Mouse (Mus musculus) heart, postnatal 10 days (tissue): ENCODE measurements around the gene Ppil6. TPM values are rescaled to one million over a fixed set of nuclear protein-coding genes. Genes with fewer than 3 reads are reported as not detected.

ENCODE experiments used
- DNase-seq, 2 experiments: peaks; one replicate each; pipeline ENCODE4 v3.0.0; 2021
- intact Hi-C: fragments of 180-260 bp; cut with DNase I; formaldehyde crosslinking; loops from one replicate; pipeline ENCODE4 v1.15.1; 2025
- total RNA-seq, 2 experiments: library from RNA; stranded (reverse); gene quantifications; 2 replicates each; pipeline ENCODE4 v1.2.3; 2021

The Ppil6 gene
- total RNA-seq, 2 experiments from 2014 or later: 2.8 to 3.4 TPM

DNA sequence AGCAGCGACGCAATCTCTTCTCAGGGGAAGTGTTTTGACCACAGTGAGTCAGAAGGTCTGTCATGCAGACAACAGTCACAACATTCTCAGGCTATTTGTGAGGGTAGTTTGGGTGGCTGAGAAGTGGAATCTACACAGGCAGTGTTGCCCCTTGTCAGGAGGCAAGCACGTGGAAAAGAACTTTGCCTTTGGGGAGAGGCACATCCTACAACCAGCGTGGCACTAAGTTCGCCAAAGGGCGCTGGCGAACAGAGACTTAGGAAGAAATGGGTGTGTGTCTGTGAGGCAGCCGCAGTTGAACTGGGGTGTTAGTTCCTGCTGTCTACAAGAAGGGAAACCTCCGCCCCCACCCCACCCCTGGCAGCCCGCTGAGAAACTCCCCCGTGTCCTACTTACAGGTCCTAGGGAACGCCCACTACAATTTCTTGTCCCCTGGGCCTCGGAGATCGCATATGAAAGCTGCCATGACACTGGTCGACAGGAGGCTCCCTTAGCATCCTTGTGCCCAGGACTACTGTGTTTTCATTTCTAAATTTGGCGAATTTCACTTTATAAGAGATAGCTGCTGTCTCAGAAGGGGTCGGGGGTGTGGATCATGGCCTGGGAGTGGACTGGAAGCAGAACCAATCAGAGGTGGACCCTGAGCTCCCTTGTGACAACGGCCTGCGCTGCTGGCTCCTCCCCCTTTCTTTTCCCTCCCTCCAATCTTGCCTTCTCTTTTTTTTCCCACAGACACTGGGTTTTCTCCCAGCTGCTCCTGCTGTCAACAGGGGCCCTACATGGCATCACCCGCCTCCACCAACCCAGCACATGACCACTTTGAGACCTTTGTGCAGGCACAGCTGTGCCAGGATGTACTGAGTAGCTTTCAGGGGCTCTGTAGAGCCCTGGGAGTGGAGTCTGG lies 12.7 kb upstream of the Ppil6 start:
- intact Hi-C loops: no loop called here
- peak; percentile 82 to 84 for DNase-seq

DNA sequence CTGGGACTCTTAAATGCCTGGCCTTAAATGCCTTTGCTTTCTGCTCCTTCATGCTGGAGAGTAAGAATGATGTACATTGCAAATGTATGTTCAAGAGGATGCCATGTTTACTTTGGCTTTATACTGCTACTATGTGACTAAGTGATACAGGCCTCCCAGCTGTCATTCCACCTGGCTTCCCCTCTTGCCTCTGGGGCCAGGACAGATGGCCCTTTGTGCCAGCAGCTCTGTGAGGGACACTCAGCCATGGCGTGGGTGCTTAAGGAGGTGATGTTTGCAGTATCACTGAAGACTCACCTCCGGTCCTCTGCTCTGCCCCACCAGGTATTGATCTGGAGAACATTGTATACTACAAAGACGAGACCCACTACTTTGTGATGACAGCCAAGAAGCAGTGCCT lies 10.3 kb upstream of the Ppil6 start:
- intact Hi-C loops: no loop called here
- no peak for DNase-seq

DNA sequence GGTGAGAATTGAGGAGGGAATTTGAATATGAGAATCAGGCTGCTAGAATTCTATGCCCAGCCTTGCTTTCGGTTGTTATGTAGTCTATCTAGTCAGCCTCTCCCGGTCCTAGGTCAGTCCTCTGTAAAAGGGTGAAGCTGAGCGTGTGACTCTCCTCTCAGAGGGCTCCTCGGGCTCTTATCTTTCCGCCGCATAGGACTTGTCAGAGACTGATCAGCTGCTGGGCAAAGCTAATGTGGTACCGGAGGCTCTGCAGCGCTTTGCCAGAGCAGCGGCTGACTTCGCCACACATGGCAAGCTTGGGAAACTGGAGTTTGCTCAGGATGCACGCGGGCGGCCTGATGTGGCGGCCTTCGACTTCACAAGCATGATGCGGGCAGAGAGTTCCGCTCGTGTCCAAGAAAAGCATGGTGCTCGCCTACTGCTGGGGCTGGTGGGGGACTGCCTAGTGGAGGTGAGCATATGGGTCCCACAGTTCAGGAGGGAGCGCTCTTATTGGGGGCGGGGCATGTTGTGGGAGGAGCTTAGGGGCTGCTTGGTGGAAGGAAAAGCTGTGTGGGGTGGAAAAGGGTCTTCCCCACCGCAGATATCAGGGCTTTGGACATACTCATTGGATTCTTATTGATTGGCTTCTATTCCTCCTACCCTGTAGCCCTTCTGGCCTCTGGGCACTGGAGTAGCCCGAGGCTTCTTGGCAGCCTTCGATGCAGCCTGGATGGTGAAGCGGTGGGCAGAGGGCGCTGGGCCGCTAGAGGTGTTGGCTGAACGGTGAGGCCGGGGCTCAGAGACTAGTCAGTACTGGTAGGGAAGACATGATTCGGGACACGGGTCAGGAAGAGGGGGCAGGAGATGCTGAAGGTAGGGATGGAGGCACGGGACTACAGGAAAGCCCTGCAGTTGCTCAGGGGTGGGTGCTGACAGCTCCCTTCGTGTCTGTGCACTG lies 9.0 kb upstream of the Ppil6 start:
- intact Hi-C loops: no loop called here
- peak in 1 of 2 experiments; percentile 25 for DNase-seq

DNA sequence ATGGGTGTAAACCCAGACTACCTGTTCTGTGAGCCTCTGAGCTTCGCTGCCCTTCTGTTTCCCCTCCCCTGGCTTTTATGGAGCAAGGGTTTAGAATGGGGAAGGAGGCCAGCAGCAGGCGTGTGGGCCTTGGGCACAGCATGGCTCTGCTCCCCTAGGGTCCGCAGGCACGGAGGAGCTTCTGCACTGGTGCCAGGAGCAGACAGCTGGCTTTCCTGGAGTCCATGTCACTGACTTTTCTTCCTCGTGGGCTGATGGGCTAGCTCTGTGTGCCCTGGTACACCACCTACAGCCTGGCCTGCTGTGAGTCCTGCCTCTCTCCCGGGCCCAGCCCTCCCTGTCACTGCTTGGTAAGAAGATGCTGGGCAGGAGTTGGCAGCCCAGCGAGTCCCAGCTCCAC lies 7.8 kb upstream of the Ppil6 start:
- intact Hi-C loops: no loop called here
- no peak for DNase-seq

DNA sequence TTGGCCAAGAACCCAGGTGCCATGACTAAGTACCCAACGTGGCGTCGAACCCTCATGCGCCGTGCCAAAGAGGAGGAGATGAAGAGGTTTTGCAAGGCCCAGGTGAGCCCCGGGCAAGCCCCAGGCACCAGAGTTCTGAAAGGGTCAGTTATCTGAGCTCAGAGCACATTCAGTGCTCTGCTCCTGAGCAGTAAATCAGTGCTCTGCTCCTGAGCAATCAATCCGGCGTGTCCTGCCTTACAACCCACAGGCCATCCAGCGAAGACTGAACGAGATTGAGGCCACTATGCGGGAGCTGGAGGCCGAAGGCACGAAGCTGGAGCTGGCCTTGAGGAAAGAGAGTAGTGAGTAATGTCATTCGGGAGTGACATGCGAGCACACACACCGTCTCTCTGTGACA lies 4.5 kb upstream of the Ppil6 start:
- no peak for DNase-seq
- intact Hi-C loops: no loop called here

DNA sequence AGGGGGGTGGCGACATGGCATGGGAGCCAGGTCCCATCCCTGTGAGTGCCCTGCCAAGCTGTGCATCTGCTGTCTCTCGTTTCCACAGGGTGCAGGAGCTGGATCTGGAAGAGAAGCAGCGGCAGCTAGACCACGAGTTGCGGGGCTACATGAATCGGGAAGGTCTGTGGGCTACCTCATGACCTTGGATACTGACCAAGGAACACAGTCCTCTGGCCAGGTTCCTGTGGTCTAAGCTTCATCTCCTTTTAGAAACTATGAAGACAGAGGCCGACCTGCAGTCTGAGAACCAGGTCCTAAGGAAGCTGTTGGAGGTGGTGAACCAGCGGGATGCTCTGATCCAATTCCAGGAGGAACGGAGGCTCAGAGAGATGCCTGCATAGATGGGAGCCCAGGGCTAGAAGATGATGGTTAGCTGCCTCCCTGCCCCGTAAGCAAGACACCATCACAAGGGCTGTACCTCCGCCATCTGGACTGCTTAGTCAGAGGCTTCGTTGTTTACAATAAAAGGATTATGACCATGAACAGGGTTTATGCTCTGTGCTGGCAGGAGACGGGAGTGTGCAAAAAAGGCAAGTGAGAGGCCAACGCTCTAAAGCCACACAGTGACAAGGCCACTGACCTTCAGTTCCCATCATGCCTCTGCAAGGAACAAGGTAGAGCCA lies 3.6 kb upstream of the Ppil6 start:
- no peak for DNase-seq
- intact Hi-C loops: no loop called here

DNA sequence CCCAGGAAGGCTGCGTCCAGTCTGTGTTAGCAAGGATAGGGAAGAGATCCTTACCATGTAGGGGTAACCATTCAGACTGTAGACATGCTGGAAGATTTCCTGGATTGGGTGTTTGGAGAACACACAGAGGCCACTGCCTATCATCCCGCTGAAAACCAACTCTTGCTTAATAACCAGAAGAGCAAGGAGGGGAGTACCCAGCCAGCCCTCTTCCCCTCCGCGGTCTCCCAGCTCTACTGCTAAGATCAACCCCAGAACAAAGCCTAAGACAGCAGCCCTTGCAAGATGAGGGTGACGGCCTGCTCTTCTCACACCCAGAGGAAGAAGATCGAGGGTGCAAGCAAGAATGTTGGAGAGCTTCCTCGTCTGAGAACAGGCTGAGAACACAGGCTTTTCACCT lies 1.4 kb upstream of the Ppil6 start:
- no peak for DNase-seq
- intact Hi-C loops: no loop called here

DNA sequence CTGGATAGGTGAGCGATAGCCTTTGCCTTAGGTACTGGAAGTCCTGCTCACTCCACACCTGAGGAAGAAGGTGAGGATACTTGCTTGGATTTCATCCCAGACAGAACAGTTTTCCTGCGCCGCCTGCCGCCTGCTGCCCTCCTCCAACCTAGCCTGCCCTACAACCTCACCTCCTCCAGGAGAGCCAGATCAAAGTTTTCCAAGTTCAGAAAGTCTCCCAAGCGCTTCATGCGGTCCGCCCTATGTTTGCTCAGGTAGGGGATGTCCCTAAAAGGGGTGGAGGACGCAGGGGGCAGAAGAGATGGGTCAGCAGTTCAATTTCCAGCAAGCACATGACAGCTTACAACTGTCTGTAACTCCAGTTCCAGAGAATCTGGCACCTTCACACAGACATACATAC lies 945 bp upstream of the Ppil6 start:
- intact Hi-C loops: no loop called here
- DNase-seq: peak; percentile 26 to 31

DNA sequence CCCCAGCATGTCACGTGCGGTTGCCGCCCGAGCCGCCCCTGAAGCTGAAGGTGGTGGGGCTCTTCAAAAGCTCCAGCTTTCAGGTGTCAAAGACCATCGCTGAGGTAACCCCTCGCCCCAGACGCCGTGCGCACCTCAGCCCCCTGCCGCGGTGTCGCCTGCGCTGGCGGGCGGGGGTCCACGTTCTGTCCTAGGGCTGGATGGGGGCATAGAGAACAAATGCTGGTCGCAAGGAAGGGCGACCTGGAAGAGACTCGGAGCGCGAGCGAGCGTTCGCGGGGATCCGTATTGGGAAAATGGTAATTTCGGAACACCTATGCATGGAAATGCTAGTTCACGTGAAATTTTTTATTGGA lies 257 bp downstream of the Ppil6 start:
- no peak for DNase-seq
- intact Hi-C loops: no loop called here

DNA sequence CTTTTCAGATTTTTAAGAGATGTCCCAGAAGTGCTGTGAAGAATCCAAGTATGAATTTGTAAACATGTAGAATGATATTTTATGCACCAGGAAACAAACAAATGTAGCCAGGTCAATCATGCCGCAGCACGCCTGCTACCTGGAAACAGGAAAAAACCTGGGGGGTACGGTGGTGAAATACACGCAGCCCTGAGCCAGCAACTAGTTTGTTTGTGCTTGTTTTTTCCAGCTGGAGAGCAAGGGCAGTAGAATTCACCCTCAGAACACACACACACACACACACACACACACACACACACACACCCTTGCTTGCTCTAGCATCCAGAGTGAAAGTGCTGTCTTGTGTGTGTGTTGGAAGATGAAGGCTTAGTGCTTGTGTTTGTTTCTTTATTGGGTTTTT lies 872 bp downstream of the Ppil6 start:
- no peak for DNase-seq
- intact Hi-C loops: no loop called here

DNA sequence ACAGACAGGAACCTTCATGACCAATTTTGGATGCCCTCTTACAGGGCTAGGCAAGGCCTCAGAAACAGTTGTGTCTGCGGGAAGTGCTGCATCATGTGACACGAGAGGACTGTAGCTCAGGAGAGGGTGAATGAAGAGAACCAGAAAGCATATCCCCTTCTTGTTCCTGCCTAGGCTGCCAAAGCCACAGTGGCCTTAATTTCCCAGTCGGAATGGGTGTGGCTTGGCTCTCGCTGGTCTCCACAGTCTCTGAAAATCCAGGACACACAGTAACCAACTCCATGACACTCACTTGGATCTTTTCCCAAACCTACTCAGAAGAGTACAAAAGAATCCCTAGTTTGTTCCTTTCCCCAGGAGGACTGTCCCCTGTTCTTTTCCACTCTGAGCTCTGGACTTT lies 10.7 kb downstream of the Ppil6 start:
- intact Hi-C loops: loop anchor here (10.0 kb wide), 2 partner anchors 66 to 196 kb away; partner anchors contain the start of genes Ak9 and Fig4
- DNase-seq: peak; percentile 69 to 72

DNA sequence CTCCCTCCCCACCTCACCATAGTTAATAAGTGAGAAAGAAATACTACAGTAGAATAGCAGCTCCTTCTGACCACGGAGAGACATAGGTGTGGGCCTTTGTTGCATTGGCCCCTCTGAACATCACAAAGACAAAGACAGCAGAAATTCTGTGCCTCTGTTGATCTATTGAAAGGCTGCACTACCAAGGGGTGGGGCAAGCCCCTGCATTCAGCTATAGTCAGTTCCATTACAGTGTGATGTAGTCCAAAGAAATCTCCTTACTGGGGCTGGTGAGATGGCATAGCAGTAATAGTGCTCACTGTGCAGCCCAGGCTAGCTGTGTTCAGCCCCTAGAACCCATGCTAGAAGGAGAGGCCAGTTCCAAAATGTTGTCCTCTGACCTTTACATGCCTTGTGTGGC lies 14.8 kb downstream of the Ppil6 start:
- intact Hi-C loops: loop anchor here (1.0 to 10.0 kb wide), 3 partner anchors 70 to 501 kb away; partner anchors contain the start of genes Ak9 and Fig4
- no peak for DNase-seq

DNA sequence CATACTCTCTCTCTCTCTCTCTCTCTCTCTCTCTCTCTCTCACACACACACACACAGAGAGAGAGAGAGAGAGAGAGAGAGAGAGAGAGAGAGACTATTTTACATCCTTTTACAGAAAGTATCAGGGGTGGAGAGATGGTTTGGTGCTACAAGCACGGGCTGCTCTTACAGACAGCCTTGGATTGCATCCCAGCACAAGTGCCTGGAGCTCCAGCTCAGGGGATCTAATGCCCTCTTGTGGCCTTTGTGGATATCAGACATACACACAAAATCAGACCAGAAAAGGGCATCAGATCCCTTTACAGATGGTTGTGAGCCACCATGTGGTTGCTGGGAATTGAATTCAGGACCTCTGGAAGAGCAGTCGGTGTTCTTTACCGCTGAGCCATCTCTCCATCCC lies 15.2 kb downstream of the Ppil6 start:
- peak; percentile 85 for DNase-seq
- intact Hi-C loops: loop anchor here (1.0 to 10.0 kb wide), 3 partner anchors 71 to 501 kb away; partner anchors contain the start of genes Ak9 and Fig4

DNA sequence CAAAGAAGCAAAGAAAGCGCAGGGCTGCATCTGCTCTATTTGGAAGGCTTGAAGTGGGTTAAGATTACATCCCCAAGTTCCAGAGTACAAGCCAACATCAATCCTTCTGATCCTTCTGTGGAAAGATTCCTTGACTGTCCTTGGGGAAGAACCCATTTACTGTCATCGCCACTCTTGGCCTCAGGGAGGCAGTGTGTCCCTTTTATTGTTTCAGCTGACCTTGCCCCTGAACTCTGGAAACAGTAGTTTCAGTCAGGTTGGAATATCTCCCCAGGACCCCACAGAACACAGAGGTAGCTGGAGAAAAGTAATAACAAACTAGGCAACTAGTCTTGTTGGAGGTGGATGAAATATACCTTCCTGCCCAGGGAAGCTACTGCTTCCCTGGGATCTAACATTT lies 18.9 kb downstream of the Ppil6 start:
- peak; percentile 41 to 52 for DNase-seq
- intact Hi-C loops: loop anchor here (10.0 kb wide), 2 partner anchors 74 to 204 kb away; partner anchors contain the start of genes Ak9 and Fig4

DNA sequence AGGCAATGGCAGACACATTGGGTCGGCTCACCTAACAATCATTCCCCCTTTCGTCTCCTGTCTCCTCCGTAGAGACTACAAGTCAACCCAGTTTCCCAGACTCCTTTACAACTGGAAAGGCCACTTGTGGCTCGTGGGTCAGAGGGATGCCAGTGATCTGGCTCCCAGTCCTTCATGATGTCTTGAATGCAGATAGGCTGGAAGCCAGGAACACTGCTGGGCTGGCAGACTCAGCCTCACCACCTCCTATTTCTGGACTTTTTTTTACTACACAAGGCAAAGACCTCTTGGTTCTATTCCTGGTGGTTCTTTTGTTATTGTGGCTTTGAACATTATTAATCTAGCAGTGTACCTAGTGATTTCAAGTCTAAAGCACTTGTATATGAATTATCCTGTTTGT lies 24.1 kb downstream of the Ppil6 start:
- peak; percentile 25 to 27 for DNase-seq
- intact Hi-C loops: loop anchor here (5.0 kb wide), 1 partner anchor 783 kb away; no protein-coding TSS in a partner anchor

DNA sequence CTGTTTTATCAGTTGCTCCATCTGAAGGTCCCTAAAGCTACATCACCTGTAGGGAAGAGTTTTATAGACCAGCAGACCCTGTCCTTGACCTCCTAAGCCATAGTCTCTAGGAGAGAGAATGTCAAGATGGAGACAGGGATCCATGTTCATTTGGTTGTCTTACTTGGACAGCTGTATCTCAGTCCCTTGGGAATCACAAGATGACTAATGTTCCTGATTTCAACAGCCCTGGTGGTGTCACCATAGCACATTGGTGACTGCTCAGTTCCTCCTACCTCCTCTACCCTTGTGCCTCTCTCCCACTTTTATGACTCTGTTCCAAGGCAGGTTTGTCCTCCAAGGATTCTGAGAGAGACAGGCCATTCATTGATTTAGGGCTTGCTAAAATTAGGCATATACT lies 24.7 kb downstream of the Ppil6 start:
- no peak for DNase-seq
- intact Hi-C loops: loop anchor here (5.0 kb wide), 2 partner anchors 292 to 782 kb away; partner anchors contain the start of genes Cep57l1 and Sesn1

DNA sequence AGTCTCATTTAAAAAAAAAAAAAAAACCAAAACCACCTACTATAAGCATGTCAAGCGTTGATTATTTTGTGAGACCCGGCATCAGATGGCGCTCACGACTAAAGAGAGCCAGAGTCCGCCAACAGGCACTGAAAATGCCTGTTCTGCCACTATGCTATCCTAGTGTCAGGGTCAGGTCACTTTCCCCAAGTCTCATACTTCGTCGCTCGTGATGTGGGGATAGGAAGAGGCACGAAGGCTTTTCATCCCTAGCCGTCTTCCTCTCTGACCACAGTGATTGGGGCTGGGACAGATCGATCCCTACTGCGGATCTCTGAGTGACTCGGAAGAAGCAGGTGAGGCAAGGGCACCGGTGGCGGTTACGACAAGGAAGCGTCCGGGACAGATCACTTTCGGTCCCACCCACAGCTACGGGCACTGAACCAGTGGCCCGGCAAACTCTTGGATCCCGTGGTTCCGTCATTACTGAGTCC lies 28.3 kb downstream of the Ppil6 start:
- DNase-seq: peak; percentile 84 to 86
- intact Hi-C loops: loop anchor here (1.0 to 5.0 kb wide), 3 partner anchors 160 to 289 kb away; partner anchors contain the start of genes Cep57l1 and Sesn1

DNA sequence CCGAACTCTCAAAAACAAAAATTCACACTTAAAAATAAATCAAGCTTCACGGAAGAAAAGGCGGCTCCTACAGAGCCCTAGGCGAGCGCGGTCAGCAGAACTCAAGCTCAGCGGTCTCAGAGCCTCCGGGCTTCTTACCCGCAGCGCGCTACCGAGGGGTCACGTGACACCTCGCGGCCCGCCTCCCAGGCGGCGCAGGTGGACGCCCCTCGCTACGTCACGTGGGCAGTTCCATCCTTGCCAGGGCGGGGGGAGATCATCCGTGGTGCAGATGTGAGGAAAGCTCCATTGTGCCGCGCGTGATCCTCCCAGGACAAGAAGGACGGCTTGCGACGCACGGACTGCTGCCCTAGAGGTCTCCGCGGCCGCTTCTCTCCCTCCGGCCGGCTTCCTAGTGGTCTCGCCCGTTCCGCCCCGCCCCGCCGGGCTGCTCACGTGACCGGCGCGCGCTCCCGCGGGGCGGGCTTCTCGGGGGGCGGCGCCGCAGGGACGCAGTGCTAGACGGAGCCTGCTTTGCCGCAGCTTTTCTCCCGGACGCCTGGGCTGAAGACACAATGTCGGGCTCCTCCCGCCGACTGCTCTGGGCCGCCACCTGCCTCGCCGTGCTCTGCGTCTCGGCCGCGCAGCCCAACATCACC lies 28.9 kb downstream of the Ppil6 start, which contains the start of gene Cd164:
TSS of gene Cd164 (plus strand) at position 434 of the 638 bp plus-strand sequence.
- peak; percentile 94 for DNase-seq
- intact Hi-C loops: loop anchor here (1.0 to 5.0 kb wide), 3 partner anchors 159 to 288 kb away; partner anchors contain the start of genes Cep57l1 and Sesn1

DNA sequence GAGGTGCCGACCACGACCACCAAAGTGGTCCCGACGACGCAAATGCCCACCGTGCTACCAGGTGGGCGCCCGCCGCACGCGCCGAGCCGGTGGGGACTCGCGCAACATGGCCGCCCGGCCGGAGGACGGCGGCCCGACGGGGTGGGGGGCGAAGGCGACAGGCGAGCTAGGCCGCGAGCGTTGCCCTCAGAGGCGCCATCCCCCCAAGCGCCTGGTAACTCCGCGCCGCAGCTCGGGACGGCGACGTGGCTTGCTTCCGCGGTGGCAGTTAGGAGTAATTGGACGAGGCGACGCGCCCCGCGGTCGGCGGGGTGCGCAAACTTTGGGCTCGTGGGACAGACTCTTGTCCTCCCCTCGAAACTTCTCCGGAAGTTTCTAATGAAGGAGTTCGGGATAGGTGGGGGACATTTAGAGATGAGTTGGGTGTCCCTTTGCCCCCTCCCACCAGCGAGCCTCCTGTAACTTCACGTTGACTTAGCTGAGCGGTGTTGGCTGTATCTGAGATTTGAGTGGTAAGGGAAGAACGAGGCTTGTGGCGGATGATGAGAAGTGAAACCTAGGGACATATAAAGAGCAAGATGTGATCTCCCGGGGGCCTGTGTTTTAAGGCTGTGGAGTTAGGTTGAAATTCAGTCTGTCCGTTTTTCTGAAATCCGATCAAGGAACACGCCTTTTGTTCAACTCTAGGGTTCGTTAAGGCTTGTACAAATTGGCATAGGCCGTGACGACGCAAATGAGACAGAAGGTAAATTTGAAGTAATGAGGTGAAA lies 29.6 kb downstream of the Ppil6 start:
- intact Hi-C loops: loop anchor here (5.0 kb wide), 2 partner anchors 77 to 287 kb away; partner anchors contain the start of genes Cep57l1 and Sesn1

More for the DNA sequence above, 29.6 kb downstream of the Ppil6 start:
- peak; percentile 75 to 76 for DNase-seq
